Mouse (Mus musculus): ENCODE data around the gene Olfr150. TPM values are rescaled to one million over a fixed set of nuclear protein-coding genes. Genes with fewer than 3 reads are reported as not detected.
A peak's percentile ranks its signal among the peaks of the same experiment; 100 is the strongest.
"Not testable (repeated sequence)": the region's sequence is repeated elsewhere in the genome, so short reads cannot be mapped to it uniquely, and the experiment has no call there.

The Olfr150 gene
- polyA plus RNA-seq (2015; fragmentation: Nextera tagmentation; extraction: Ambion mirVana): not detected in 2 replicates

GRCm38 (mm10) chr9:39730678-39731077, at the start of gene Olfr150:
Olfr150 (plus strand) TSS chr9:39730978.
- no peaks in the 10 kb centered on the region for H3K4me1 ChIP-seq
- H3K36me3 ChIP-seq: no peaks in the 10 kb centered on the region
- H3K27ac ChIP-seq: no peak within 1 kb of the TSS
- no peak for ATAC-seq (ENCODE audit: insufficient read depth, low FRiP score, low read depth)
- no peaks in the 10 kb centered on the region for H3K9me3 ChIP-seq
- H3K4me2 ChIP-seq: no peak within 1 kb of the TSS
- no peak within 1 kb of the TSS for H3K9ac ChIP-seq
- no peaks in the 10 kb centered on the region for H3K27me3 ChIP-seq (replicated peaks)
- no peak within 1 kb of the TSS for H3K4me3 ChIP-seq (replicated peaks)

- not testable (repeated sequence) for H3K4me1 ChIP-seq; H3K27me3 ChIP-seq (replicated peaks); H3K4me2 ChIP-seq; H3K36me3 ChIP-seq; H3K4me3 ChIP-seq (replicated peaks); H3K9me3 ChIP-seq; H3K9ac ChIP-seq; H3K27ac ChIP-seq; ATAC-seq (ENCODE audit: insufficient read depth, low FRiP score, low read depth)
- WGBS: 87% methylated on average over 8 of the region's 8 CpGs
Measured at GRCm38 (mm10) chr9:39701123-39701522, 29.7 kb upstream of the Olfr150 start.

- H3K4me3 ChIP-seq (replicated peaks): no peak within 1 kb of the TSS
- no peak within 1 kb of the TSS for H3K9ac ChIP-seq
- no peak for ATAC-seq (ENCODE audit: insufficient read depth, low FRiP score, low read depth)
- no peaks in the 10 kb centered on the region for H3K9me3 ChIP-seq
- no peak within 1 kb of the TSS for H3K27ac ChIP-seq
- no peaks in the 10 kb centered on the region for H3K27me3 ChIP-seq (replicated peaks)
- H3K4me1 ChIP-seq: no peaks in the 10 kb centered on the region
- H3K36me3 ChIP-seq: no peaks in the 10 kb centered on the region
- no peak within 1 kb of the TSS for H3K4me2 ChIP-seq
Measured at GRCm38 (mm10) chr9:39707017-39707416, 23.8 kb upstream of the Olfr150 start, which contains the start of gene Olfr149. Olfr149 (minus strand) TSS chr9:39707117.

GRCm38 (mm10) chr9:39708958-39709357, 21.8 kb upstream of the Olfr150 start:
- no peak overlapping the region for H3K4me3 ChIP-seq (replicated peaks)
- no peak overlapping the region for H3K4me2 ChIP-seq
- H3K27ac ChIP-seq: no peak overlapping the region
- no peaks in the 10 kb centered on the region for H3K36me3 ChIP-seq
- no peak overlapping the region for H3K9ac ChIP-seq
- H3K27me3 ChIP-seq (replicated peaks): no peaks in the 10 kb centered on the region
- WGBS: 60% methylated on average over 3 of the region's 3 CpGs
- H3K4me1 ChIP-seq: no peaks in the 10 kb centered on the region
- ATAC-seq (ENCODE audit: insufficient read depth, low FRiP score, low read depth): peak; percentile 27; the same call in 1 of the 2 replicates
- H3K9me3 ChIP-seq: no peaks in the 10 kb centered on the region

- no peak for ATAC-seq (ENCODE audit: insufficient read depth, low FRiP score, low read depth)
- no peak within 1 kb of the TSS for H3K4me3 ChIP-seq (replicated peaks)
- H3K9ac ChIP-seq: no peak within 1 kb of the TSS
- no peaks in the 10 kb centered on the region for H3K4me1 ChIP-seq
- H3K36me3 ChIP-seq: no peaks in the 10 kb centered on the region
- H3K27me3 ChIP-seq (replicated peaks): no peaks in the 10 kb centered on the region
- H3K27ac ChIP-seq: no peak within 1 kb of the TSS
- H3K4me2 ChIP-seq: no peak within 1 kb of the TSS
- no peaks in the 10 kb centered on the region for H3K9me3 ChIP-seq
Measured at GRCm38 (mm10) chr9:39711053-39711452, 19.7 kb upstream of the Olfr150 start, which contains the start of gene Olfr965. Olfr965 (plus strand) TSS chr9:39711353.

GRCm38 (mm10) chr9:39740741-39741140, 10.0 kb downstream of the Olfr150 start:
- no peaks in the 10 kb centered on the region for H3K36me3 ChIP-seq
- no peaks in the 10 kb centered on the region for H3K27me3 ChIP-seq (replicated peaks)
- no peaks in the 10 kb centered on the region for H3K9me3 ChIP-seq
- ATAC-seq (ENCODE audit: insufficient read depth, low FRiP score, low read depth): no peak
- H3K4me1 ChIP-seq: no peaks in the 10 kb centered on the region
- H3K27ac ChIP-seq: no peak overlapping the region
- no peak overlapping the region for H3K9ac ChIP-seq
- no peak overlapping the region for H3K4me2 ChIP-seq
- no peak overlapping the region for H3K4me3 ChIP-seq (replicated peaks)
- 79% methylated on average over 1 of the region's 1 CpGs for WGBS

GRCm38 (mm10) chr9:39745949-39746348, 15.2 kb downstream of the Olfr150 start, which contains the start of gene Olfr967:
Olfr967 (plus strand) TSS chr9:39746249.
- Histone ChIP-seq H3K9me3 (no peaks in the 10 kb centered on the region), H3K4me3 (replicated peaks) (no peak within 1 kb of the TSS), H3K36me3 (no peaks in the 10 kb centered on the region), H3K4me2 (no peak within 1 kb of the TSS), H3K27me3 (replicated peaks) (no peaks in the 10 kb centered on the region), H3K27ac (no peak within 1 kb of the TSS), H3K9ac (no peak within 1 kb of the TSS), H3K4me1 (no peaks in the 10 kb centered on the region)
- no peak for ATAC-seq (ENCODE audit: insufficient read depth, low FRiP score, low read depth)

- no peak for ATAC-seq (ENCODE audit: insufficient read depth, low FRiP score, low read depth)
- Histone ChIP-seq H3K9me3 (no peaks in the 10 kb centered on the region), H3K27ac (no peak overlapping the region), H3K4me2 (no peak overlapping the region), H3K36me3 (no peaks in the 10 kb centered on the region), H3K4me1 (no peaks in the 10 kb centered on the region), H3K4me3 (replicated peaks) (no peak overlapping the region), H3K27me3 (replicated peaks) (no peaks in the 10 kb centered on the region), H3K9ac (no peak overlapping the region)
- 80% methylated on average over 1 of the region's 1 CpGs for WGBS
Measured at GRCm38 (mm10) chr9:39746428-39746827, 15.7 kb downstream of the Olfr150 start.

- Histone ChIP-seq H3K4me2 (no peak within 1 kb of the TSS), H3K9me3 (no peaks in the 10 kb centered on the region), H3K27ac (no peak within 1 kb of the TSS), H3K36me3 (no peaks in the 10 kb centered on the region), H3K27me3 (replicated peaks) (no peaks in the 10 kb centered on the region), H3K9ac (no peak within 1 kb of the TSS), H3K4me3 (replicated peaks) (no peak within 1 kb of the TSS), H3K4me1 (no peaks in the 10 kb centered on the region)
- ATAC-seq (ENCODE audit: insufficient read depth, low FRiP score, low read depth): no peak
- WGBS: 74% methylated on average over 1 of the region's 1 CpGs
Measured at GRCm38 (mm10) chr9:39783153-39783552, 52.4 kb downstream of the Olfr150 start, which contains the start of gene Olfr968. Olfr968 (minus strand) TSS chr9:39783253.

Other genes with a start within 250 kb of the Olfr150 start
- not detected in 2 replicates for gene Olfr44, start 237.0 kb upstream of the Olfr150 start, polyA plus RNA-seq (2015; fragmentation: Nextera tagmentation; extraction: Ambion mirVana)
- not detected in 2 replicates for gene Olfr957, start 215.2 kb upstream of the Olfr150 start, polyA plus RNA-seq (2015; fragmentation: Nextera tagmentation; extraction: Ambion mirVana)
- not detected in 2 replicates for gene Olfr958, start 176.9 kb upstream of the Olfr150 start, polyA plus RNA-seq (2015; fragmentation: Nextera tagmentation; extraction: Ambion mirVana)
- gene Olfr959, start 155.4 kb upstream of the Olfr150 start, polyA plus RNA-seq (2015; fragmentation: Nextera tagmentation; extraction: Ambion mirVana): not detected in 2 replicates
- gene AW551984, start 126.6 kb upstream of the Olfr150 start, polyA plus RNA-seq (2015; fragmentation: Nextera tagmentation; extraction: Ambion mirVana): 25.7 and 28.1 TPM in 2 replicates
- not detected in 2 replicates for gene Olfr148, start 120.3 kb upstream of the Olfr150 start, polyA plus RNA-seq (2015; fragmentation: Nextera tagmentation; extraction: Ambion mirVana)
- gene Olfr960, start 109.6 kb upstream of the Olfr150 start, polyA plus RNA-seq (2015; fragmentation: Nextera tagmentation; extraction: Ambion mirVana): not detected in 2 replicates
- gene Olfr961, start 85.9 kb upstream of the Olfr150 start, polyA plus RNA-seq (2015; fragmentation: Nextera tagmentation; extraction: Ambion mirVana): not detected in 2 replicates
- not detected in 2 replicates for gene Olfr963, start 63.8 kb upstream of the Olfr150 start, polyA plus RNA-seq (2015; fragmentation: Nextera tagmentation; extraction: Ambion mirVana)
- not detected in 2 replicates for gene Olfr149, start 23.9 kb upstream of the Olfr150 start, polyA plus RNA-seq (2015; fragmentation: Nextera tagmentation; extraction: Ambion mirVana)
- gene Olfr965, start 19.6 kb upstream of the Olfr150 start, polyA plus RNA-seq (2015; fragmentation: Nextera tagmentation; extraction: Ambion mirVana): not detected in 2 replicates
- not detected in 2 replicates for gene Olfr967, start 15.3 kb downstream of the Olfr150 start, polyA plus RNA-seq (2015; fragmentation: Nextera tagmentation; extraction: Ambion mirVana)
- not detected in 2 replicates for gene Olfr968, start 52.3 kb downstream of the Olfr150 start, polyA plus RNA-seq (2015; fragmentation: Nextera tagmentation; extraction: Ambion mirVana)
- not detected in 2 replicates for gene Olfr969, start 60.0 kb downstream of the Olfr150 start, polyA plus RNA-seq (2015; fragmentation: Nextera tagmentation; extraction: Ambion mirVana)
- gene Olfr970, start 77.9 kb downstream of the Olfr150 start, polyA plus RNA-seq (2015; fragmentation: Nextera tagmentation; extraction: Ambion mirVana): not detected in 2 replicates
- not detected in 2 replicates for gene Olfr971, start 105.9 kb downstream of the Olfr150 start, polyA plus RNA-seq (2015; fragmentation: Nextera tagmentation; extraction: Ambion mirVana)
- not detected in 2 replicates for gene Olfr972, start 135.4 kb downstream of the Olfr150 start, polyA plus RNA-seq (2015; fragmentation: Nextera tagmentation; extraction: Ambion mirVana)
- gene Olfr229, start 176.4 kb downstream of the Olfr150 start, polyA plus RNA-seq (2015; fragmentation: Nextera tagmentation; extraction: Ambion mirVana): not detected in 2 replicates
- gene Olfr974, start 206.5 kb downstream of the Olfr150 start, polyA plus RNA-seq (2015; fragmentation: Nextera tagmentation; extraction: Ambion mirVana): not detected in 2 replicates
- 0.04 TPM in 1 of 2 replicates, not detected in the other for gene Olfr975, start 221.1 kb downstream of the Olfr150 start, polyA plus RNA-seq (2015; fragmentation: Nextera tagmentation; extraction: Ambion mirVana)
- not detected in 2 replicates for gene Olfr976, start 230.2 kb downstream of the Olfr150 start, polyA plus RNA-seq (2015; fragmentation: Nextera tagmentation; extraction: Ambion mirVana)

Measured in stomach, embryonic 15.5 days (tissue).